Mouse (Mus musculus): ENCODE data around the gene Wdr83os.
"Not testable (repeated sequence)": the region's sequence is repeated elsewhere in the genome, so short reads cannot be mapped to it uniquely, and the experiment has no call there.

The Wdr83os gene

GRCm38 (mm10) chr8:85120251-85120650 lies 39.7 kb downstream of the Wdr83os start:
- DNase-seq, result not testable (repeated sequence)

GRCm38 (mm10) chr8:85122995-85123394 lies 42.5 kb downstream of the Wdr83os start, which contains the start of gene Zfp791:
Gene Zfp791, minus strand, starts transcription at chr8:85123095.
- DNase-seq, result no peak

GRCm38 (mm10) chr8:85123691-85124090 lies 43.2 kb downstream of the Wdr83os start:
- no peak for DNase-seq

Data from cerebellum, adult 11 months (tissue).